Mouse (Mus musculus) right cerebral cortex, postnatal 14 days (tissue): ENCODE measurements around the gene F7.
A peak's percentile ranks its signal among the peaks of the same experiment; 100 is the strongest.

Source experiments
- DNase-seq: peaks from one replicate; pipeline ENCODE4 v3.0.0; 2022

The F7 gene

GRCm38 (mm10) chr8:13025487-13026224, at the start of gene F7:
F7 (plus strand) TSS chr8:13026034.
- DNase-seq: no peak

- no peak for DNase-seq
Observed at GRCm38 (mm10) chr8:12976290-12976689, 49.5 kb upstream of the F7 start.

GRCm38 (mm10) chr8:12976723-12977122, 49.1 kb upstream of the F7 start:
- DNase-seq: no peak

- no peak for DNase-seq
Observed at GRCm38 (mm10) chr8:12977325-12977724, 48.5 kb upstream of the F7 start.

- DNase-seq: no peak
Observed at GRCm38 (mm10) chr8:12978308-12978707, 47.5 kb upstream of the F7 start.

GRCm38 (mm10) chr8:12978726-12979125, 47.1 kb upstream of the F7 start:
- peak; percentile 61 for DNase-seq

- DNase-seq: peak; percentile 65
Observed at GRCm38 (mm10) chr8:12983681-12984467, 42.0 kb upstream of the F7 start.

GRCm38 (mm10) chr8:12984601-12985243, 41.1 kb upstream of the F7 start:
- DNase-seq: no peak

GRCm38 (mm10) chr8:12985259-12985658, 40.6 kb upstream of the F7 start:
- peak; percentile 47 for DNase-seq

- peak; percentile 70 for DNase-seq
Observed at GRCm38 (mm10) chr8:12987571-12987970, 38.3 kb upstream of the F7 start.

GRCm38 (mm10) chr8:12988722-12989430, 37.0 kb upstream of the F7 start:
- no peak for DNase-seq

- no peak for DNase-seq
Observed at GRCm38 (mm10) chr8:12991411-12991810, 34.4 kb upstream of the F7 start.

GRCm38 (mm10) chr8:12994468-12994867, 31.4 kb upstream of the F7 start:
- DNase-seq: no peak

GRCm38 (mm10) chr8:12995481-12995880, 30.4 kb upstream of the F7 start:
- DNase-seq: no peak

- DNase-seq: no peak
Observed at GRCm38 (mm10) chr8:12996831-12997275, 29.0 kb upstream of the F7 start.

GRCm38 (mm10) chr8:12998331-12998730, 27.5 kb upstream of the F7 start:
- no peak for DNase-seq

- DNase-seq: peak; percentile 40
Observed at GRCm38 (mm10) chr8:12999793-13000192, 26.0 kb upstream of the F7 start.

GRCm38 (mm10) chr8:13007458-13007857, 18.4 kb upstream of the F7 start:
- no peak for DNase-seq

GRCm38 (mm10) chr8:13010313-13010712, 15.5 kb upstream of the F7 start:
- DNase-seq: no peak

GRCm38 (mm10) chr8:13019560-13019959, 6.3 kb upstream of the F7 start:
- no peak for DNase-seq

- no peak for DNase-seq
Observed at GRCm38 (mm10) chr8:13021830-13022229, 4.0 kb upstream of the F7 start.

- DNase-seq: no peak
Observed at GRCm38 (mm10) chr8:13027615-13028014, 1.8 kb downstream of the F7 start.

GRCm38 (mm10) chr8:13028482-13028881, 2.6 kb downstream of the F7 start:
- DNase-seq: peak; percentile 35
